Mouse (Mus musculus) midbrain, postnatal 0 days (tissue): Measurements from ENCODE around the gene Ip6k1. TPM values are rescaled to one million over a fixed set of nuclear protein-coding genes. Genes with fewer than 3 reads are reported as not detected.

Source experiments
- ATAC-seq: fragments of 200-750 bp; cut with Nextera tagmentation; 2 replicates; pipeline ENCODE4 v1.8.0; 2017; ENCODE audit warnings: moderate number of reproducible peaks, mild to moderate bottlenecking, moderate TSS enrichment, moderate library complexity; ENCODE audit not compliant: low FRiP score
- DNase-seq: peaks from one replicate; pipeline ENCODE4 v3.0.0-alpha.2; 2015; ENCODE audit warnings: low spot score
- H3K27ac ChIP-seq: fragments of 300-500 bp; sonication (generic); 2 replicates; pipeline ENCODE4 v1.5.1; 2014; ENCODE audit warnings: low read depth, mild to moderate bottlenecking, low read length, mixed read lengths
- H3K27me3 ChIP-seq: fragments of 300-500 bp; sonication (generic); 2 replicates; pipeline ENCODE4 v1.6.1; 2014; ENCODE audit warnings: low read length, control low read depth, mixed read lengths; ENCODE audit not compliant: insufficient read depth
- H3K36me3 ChIP-seq: fragments of 300-500 bp; sonication (generic); 2 replicates; pipeline ENCODE4 v1.6.1; 2014; ENCODE audit warnings: low read length, control low read depth, mixed read lengths; ENCODE audit not compliant: insufficient read depth
- H3K4me1 ChIP-seq: fragments of 300-500 bp; sonication (generic); 2 replicates; pipeline ENCODE4 v1.6.1; 2014; ENCODE audit warnings: mild to moderate bottlenecking, control low read depth, antibody characterized with exemption, low read length, mixed read lengths; ENCODE audit not compliant: insufficient read depth
- H3K4me2 ChIP-seq: fragments of 300-500 bp; sonication (generic); 2 replicates; pipeline ENCODE4 v1.6.1; 2014; ENCODE audit warnings: low read depth, mild to moderate bottlenecking, low read length, mixed read lengths; ENCODE audit not compliant: poor library complexity, severe bottlenecking
- H3K4me3 ChIP-seq: fragments of 300-500 bp; sonication (generic); 2 replicates; pipeline ENCODE4 v1.5.1; 2014; ENCODE audit warnings: low read depth, mild to moderate bottlenecking, low read length, moderate library complexity
- H3K9ac ChIP-seq: fragments of 300-500 bp; sonication (generic); replicated peaks from 2 replicates; pipeline ENCODE4 v1.6.1; 2014; ENCODE audit warnings: mild to moderate bottlenecking, low read length, moderate library complexity, mixed read lengths; ENCODE audit not compliant: poor library complexity, severe bottlenecking
- H3K9me3 ChIP-seq: fragments of 300-500 bp; sonication (generic); 2 replicates; pipeline ENCODE4 v1.6.1; 2016; ENCODE audit warnings: low read length, control low read depth
- CTCF ChIP-seq: IDR thresholded peaks from 2 replicates; pipeline ENCODE4 v1.5.1; 2016; ENCODE audit warnings: antibody characterized with exemption, mild to moderate bottlenecking
- WGBS: fragments of 180-500 bp; shearing (Covaris S2); extraction: QIAGEN DNeasy Blood & Tissue Kit; methylation state at CpG from one replicate; pipeline ENCODE4 v1.1.7; 2014; 5-methylcytosine and 5-hydroxymethylcytosine counted together
- microRNA-seq: library from miRNA; unstranded; fragments of <30 nt; microRNA quantifications from one replicate; pipeline ENCODE4, GENCODE M21; 2016; ENCODE audit warnings: borderline number of aligned reads
- polyA plus RNA-seq: library from polyadenylated mRNA; unstranded; fragments of >200 nt; fragmentation: Nextera tagmentation; extraction: Ambion mirVana; gene quantifications from 2 replicates; pipeline ENCODE4 v1.2.1, GENCODE M21; 2015
- total RNA-seq: library from RNA; depleted of rRNA; stranded (reverse); fragments of >200 nt; gene quantifications from 2 replicates; pipeline ENCODE4 v1.2.3, GENCODE M21; 2014; rRNA removed

Ip6k1 gene
- total and polyA plus RNA-seq, 2 experiments from 2014 or later = 94.1 to 249 TPM

GRCm38 (mm10) chr9:108094184-108094941 is 92.1 kb downstream of the Ip6k1 start, which contains the start of gene Apeh:
Gene Apeh (minus strand): TSS chr9:108094606.
- Histone ChIP-seq H3K4me2 (peak within 1 kb of the TSS; percentile 86), H3K27ac (peak within 1 kb of the TSS; percentile 53), H3K36me3 (peaks cover 53% of the 10 kb centered on the region), H3K9me3 (no peaks in the 10 kb centered on the region), H3K4me1 (no peaks in the 10 kb centered on the region; the same call in 1 of the 2 replicates), H3K27me3 (no peaks in the 10 kb centered on the region), H3K4me3 (peak within 1 kb of the TSS; percentile 43), H3K9ac (peak within 1 kb of the TSS; percentile 68)
- WGBS = under 1% methylated on average over 51 of the region's 52 CpGs
- DNase-seq (peak; percentile 94), ATAC-seq (peak; percentile 83)
- peak; percentile 19; the same call in 1 of the 2 replicates for TF ChIP-seq CTCF

- no peak for TF ChIP-seq CTCF
- H3K9me3 ChIP-seq = no peaks in the 10 kb centered on the region
- under 1% methylated on average over 16 of the region's 16 CpGs for WGBS
- peak overlapping the region; percentile 86 for H3K4me2 ChIP-seq
- no peak for DNase-seq
- no peaks in the 10 kb centered on the region; the same call in 1 of the 2 replicates for H3K4me1 ChIP-seq
- H3K36me3 ChIP-seq = peaks cover 53% of the 10 kb centered on the region
- peak overlapping the region; percentile 43 for H3K4me3 ChIP-seq
- ATAC-seq = peak; percentile 13; the same call in 1 of the 2 replicates
- peak overlapping the region; percentile 68 for H3K9ac ChIP-seq
- peak overlapping the region; percentile 53; the same call in 1 of the 2 replicates for H3K27ac ChIP-seq
- no peaks in the 10 kb centered on the region for H3K27me3 ChIP-seq
These were observed 92.7 kb downstream of the Ip6k1 start for GRCm38 (mm10) chr9:108094998-108095411.

GRCm38 (mm10) chr9:108095518-108095917 is 93.2 kb downstream of the Ip6k1 start:
- Histone ChIP-seq H3K36me3 (peaks cover 49% of the 10 kb centered on the region), H3K4me3 (peak overlapping the region; percentile 43), H3K4me2 (peak overlapping the region; percentile 86), H3K27me3 (no peaks in the 10 kb centered on the region), H3K4me1 (no peaks in the 10 kb centered on the region; the same call in 1 of the 2 replicates), H3K27ac (no peak overlapping the region), H3K9ac (no peak overlapping the region), H3K9me3 (no peaks in the 10 kb centered on the region)
- ATAC-seq (no peak), DNase-seq (peak; percentile 77)
- 11% methylated on average over 3 of the region's 3 CpGs for WGBS
- peak; percentile 79 for TF ChIP-seq CTCF

- ATAC-seq (no peak), DNase-seq (no peak)
- H3K4me2 ChIP-seq = no peak overlapping the region
- H3K27me3 ChIP-seq = no peaks in the 10 kb centered on the region
- H3K4me3 ChIP-seq = no peak overlapping the region
- H3K36me3 ChIP-seq = peaks cover 45% of the 10 kb centered on the region
- no peak overlapping the region for H3K27ac ChIP-seq
- no peak for TF ChIP-seq CTCF
- H3K9me3 ChIP-seq = no peaks in the 10 kb centered on the region
- H3K4me1 ChIP-seq = no peaks in the 10 kb centered on the region; the same call in 1 of the 2 replicates
- no peak overlapping the region for H3K9ac ChIP-seq
- 64% methylated on average over 10 of the region's 10 CpGs for WGBS
These were observed 93.8 kb downstream of the Ip6k1 start for GRCm38 (mm10) chr9:108095949-108096712.

Small RNA genes lying within 50 kb of the gene (microRNA-seq; reads per million reads assigned to microRNA genes)
- gene Mir7088 = not detected

Other genes starting within 250 kb of the Ip6k1 start
- gene Rbm5, start 231.5 kb upstream of the Ip6k1 start, total RNA-seq = 142 and 145 TPM in 2 replicates
- 159 and 160 TPM in 2 replicates for gene Rbm5, start 231.5 kb upstream of the Ip6k1 start, polyA plus RNA-seq
- gene Rbm6, start 129.3 kb upstream of the Ip6k1 start, total RNA-seq = 81.3 and 87.9 TPM in 2 replicates
- gene Rbm6, start 129.3 kb upstream of the Ip6k1 start, polyA plus RNA-seq = 48.8 and 57.9 TPM in 2 replicates
- gene Mon1a, start 114.3 kb upstream of the Ip6k1 start, total RNA-seq = 23.9 and 24.9 TPM in 2 replicates
- 16.7 and 18.1 TPM in 2 replicates for gene Mon1a, start 114.3 kb upstream of the Ip6k1 start, polyA plus RNA-seq
- gene Mst1r, start 95.6 kb upstream of the Ip6k1 start, total RNA-seq = 1.2 and 1.8 TPM in 2 replicates
- gene Mst1r, start 95.6 kb upstream of the Ip6k1 start, polyA plus RNA-seq = 1.1 and 1.2 TPM in 2 replicates
- 0.05 TPM in 1 of 2 replicates, not detected in the other for gene Actl11, start 74.0 kb upstream of the Ip6k1 start, total RNA-seq
- gene Actl11, start 74.0 kb upstream of the Ip6k1 start, polyA plus RNA-seq = not detected in 2 replicates
- gene Camkv, start 66.8 kb upstream of the Ip6k1 start, total RNA-seq = 133 and 153 TPM in 2 replicates
- gene Camkv, start 66.8 kb upstream of the Ip6k1 start, polyA plus RNA-seq = 136 and 149 TPM in 2 replicates
- 9.0 and 11.4 TPM in 2 replicates for gene Traip, start 52.4 kb upstream of the Ip6k1 start, total RNA-seq
- 11.6 and 12.0 TPM in 2 replicates for gene Traip, start 52.4 kb upstream of the Ip6k1 start, polyA plus RNA-seq
- gene Uba7, start 27.0 kb upstream of the Ip6k1 start, total RNA-seq = 1.9 and 4.2 TPM in 2 replicates
- 5.0 and 5.7 TPM in 2 replicates for gene Uba7, start 27.0 kb upstream of the Ip6k1 start, polyA plus RNA-seq
- gene Gm20661, start 19.4 kb upstream of the Ip6k1 start, total RNA-seq = 0.55 TPM in 1 of 2 replicates, not detected in the other
- 0.33 and 0.48 TPM in 2 replicates for gene Gm20661, start 19.4 kb upstream of the Ip6k1 start, polyA plus RNA-seq
- 12.3 and 14.8 TPM in 2 replicates for gene Inka1, start 16.6 kb upstream of the Ip6k1 start, total RNA-seq
- 16.2 and 18.1 TPM in 2 replicates for gene Inka1, start 16.6 kb upstream of the Ip6k1 start, polyA plus RNA-seq
- 0.42 and 5.6 TPM in 2 replicates for gene Cdhr4, start 10.0 kb upstream of the Ip6k1 start, total RNA-seq
- 0.59 and 1.1 TPM in 2 replicates for gene Cdhr4, start 10.0 kb upstream of the Ip6k1 start, polyA plus RNA-seq
- gene Gm20662, start 6.2 kb upstream of the Ip6k1 start, total RNA-seq = 3.6 TPM in 1 of 2 replicates, not detected in the other
- gene Gm20662, start 6.2 kb upstream of the Ip6k1 start, polyA plus RNA-seq = 0.31 TPM in 1 of 2 replicates, not detected in the other
- gene Gmppb, start 46.7 kb downstream of the Ip6k1 start, total RNA-seq = 13.4 and 18.7 TPM in 2 replicates
- gene Gmppb, start 46.7 kb downstream of the Ip6k1 start, polyA plus RNA-seq = 14.9 and 17.8 TPM in 2 replicates
- gene Amigo3, start 50.7 kb downstream of the Ip6k1 start, total RNA-seq = 2.5 and 3.7 TPM in 2 replicates
- gene Amigo3, start 50.7 kb downstream of the Ip6k1 start, polyA plus RNA-seq = 1.4 and 1.6 TPM in 2 replicates
- 0.14 TPM in 1 of 2 replicates, not detected in the other for gene Mst1, start 77.9 kb downstream of the Ip6k1 start, total RNA-seq
- gene Mst1, start 77.9 kb downstream of the Ip6k1 start, polyA plus RNA-seq = not detected in 2 replicates
- gene Rnf123, start 80.8 kb downstream of the Ip6k1 start, total RNA-seq = 46.3 and 60.6 TPM in 2 replicates
- gene Rnf123, start 80.8 kb downstream of the Ip6k1 start, polyA plus RNA-seq = 44.1 and 49.1 TPM in 2 replicates
- 32.3 and 45.1 TPM in 2 replicates for gene Apeh, start 92.1 kb downstream of the Ip6k1 start, total RNA-seq
- gene Apeh, start 92.1 kb downstream of the Ip6k1 start, polyA plus RNA-seq = 38.3 and 42.7 TPM in 2 replicates
- 59.4 and 60.6 TPM in 2 replicates for gene Bsn, start 187.9 kb downstream of the Ip6k1 start, total RNA-seq
- gene Bsn, start 187.9 kb downstream of the Ip6k1 start, polyA plus RNA-seq = 6.1 and 7.7 TPM in 2 replicates